Mouse (Mus musculus): Measurements from ENCODE around the gene Srbd1.

Gene Srbd1

GRCm38 (mm10) chr17:86135835-86136234 lies 9.1 kb downstream of the Srbd1 start:
- no peak for DNase-seq

GRCm38 (mm10) chr17:86134461-86134860 lies 10.5 kb downstream of the Srbd1 start:
- DNase-seq, result no peak

GRCm38 (mm10) chr17:86132534-86132933 lies 12.4 kb downstream of the Srbd1 start:
- peak; percentile 48 for DNase-seq

- DNase-seq, result no peak
These were observed 16.8 kb downstream of the Srbd1 start for GRCm38 (mm10) chr17:86128198-86128597.

- DNase-seq, result no peak
These were observed 19.1 kb downstream of the Srbd1 start for GRCm38 (mm10) chr17:86125908-86126307.

GRCm38 (mm10) chr17:86123146-86123545 lies 21.8 kb downstream of the Srbd1 start:
- no peak for DNase-seq

GRCm38 (mm10) chr17:86096875-86097274 lies 48.1 kb downstream of the Srbd1 start:
- no peak for DNase-seq

GRCm38 (mm10) chr17:86093124-86093523 lies 51.9 kb downstream of the Srbd1 start:
- no peak for DNase-seq

- DNase-seq, result no peak
These were observed 53.3 kb downstream of the Srbd1 start for GRCm38 (mm10) chr17:86091631-86092030.

GRCm38 (mm10) chr17:86089893-86090588 lies 54.9 kb downstream of the Srbd1 start:
- DNase-seq, result no peak

GRCm38 (mm10) chr17:86087922-86088321 lies 57.1 kb downstream of the Srbd1 start:
- DNase-seq, result no peak

GRCm38 (mm10) chr17:86086191-86086590 lies 58.8 kb downstream of the Srbd1 start:
- DNase-seq, result no peak

- DNase-seq, result peak; percentile 17
These were observed 61.8 kb downstream of the Srbd1 start for GRCm38 (mm10) chr17:86083207-86083606.

- no peak for DNase-seq
These were observed 66.9 kb downstream of the Srbd1 start for GRCm38 (mm10) chr17:86078060-86078459.

- no peak for DNase-seq
These were observed 77.5 kb downstream of the Srbd1 start for GRCm38 (mm10) chr17:86067444-86067843.

GRCm38 (mm10) chr17:86065833-86066232 lies 79.1 kb downstream of the Srbd1 start:
- DNase-seq, result no peak

- peak; percentile 74 for DNase-seq
These were observed 81.5 kb downstream of the Srbd1 start for GRCm38 (mm10) chr17:86063461-86063860.

GRCm38 (mm10) chr17:86060911-86061310 lies 84.1 kb downstream of the Srbd1 start:
- no peak for DNase-seq

- DNase-seq, result no peak
These were observed 104.6 kb downstream of the Srbd1 start for GRCm38 (mm10) chr17:86040221-86040984.

- DNase-seq, result no peak
These were observed 105.2 kb downstream of the Srbd1 start for GRCm38 (mm10) chr17:86039741-86040140.

- peak; percentile 45 for DNase-seq
These were observed 106.7 kb downstream of the Srbd1 start for GRCm38 (mm10) chr17:86038211-86038648.

GRCm38 (mm10) chr17:86035576-86035975 lies 109.4 kb downstream of the Srbd1 start:
- DNase-seq, result no peak

- DNase-seq, result no peak
These were observed 109.8 kb downstream of the Srbd1 start for GRCm38 (mm10) chr17:86035146-86035545.

GRCm38 (mm10) chr17:86034641-86035040 lies 110.3 kb downstream of the Srbd1 start:
- DNase-seq, result no peak
